Comparison of ENCODE assay signal across 28 mouse cellular contexts in genomic region chr1:170035575-170035974, GRCm38 (mm10).
DNase-seq lines count a peak whose midpoint lies in the region; ATAC-seq lines count a peak whose summit lies in the region.
"Had no signal": no experiment of that assay in that cellular context is flagged by ENCODE, and none has a peak within 500 bp of the region (broad histone marks: within the 10 kb centered on the region; RNA-seq: fewer than 3 reads in every experiment).

No protein-coding gene starts in this region.

- H3K4me2 ChIP-seq in intestine, embryonic 14.5 days (ENCODE audit: low read length) = no peak overlapping the region
- H3K4me2 ChIP-seq in intestine, embryonic 15.5 days (replicated peaks) = no peak overlapping the region
- H3K4me2 ChIP-seq: embryonic facial prominence, embryonic 12.5 days; embryonic facial prominence, embryonic 15.5 days; heart, embryonic 11.5 days; heart, embryonic 15.5 days; hindbrain, embryonic 12.5 days; hindbrain, embryonic 15.5 days had no signal

- WGBS in intestine, embryonic 14.5 days = 68% methylated on average over 3 of the region's 3 CpGs
- 60% methylated on average over 3 of the region's 3 CpGs for WGBS in intestine, embryonic 15.5 days

- DNase-seq in intestine, embryonic 14.5 days (ENCODE audit: low spot score) = peak; percentile 42
- DNase-seq in right cerebral cortex, adult 2 months (ENCODE audit: low spot score in 2 of 2) = no peak
- DNase-seq: adrenal gland, postnatal 10 days; adrenal gland, postnatal 36 days; cerebellum, adult 18-20 months; cerebellum, adult 9-10 months; cerebellum, postnatal 14 days; forebrain, postnatal 0 days; gastrocnemius, adult 2 months; gastrocnemius, postnatal 14 days; heart, adult 2 months; heart, postnatal 10 days; heart, postnatal 4 days had no signal

- no peaks in the 10 kb centered on the region for H3K27me3 ChIP-seq in intestine, embryonic 14.5 days (replicated peaks; ENCODE audit: control insufficient read depth, insufficient read depth, low read length)
- H3K27me3 ChIP-seq in intestine, embryonic 15.5 days (replicated peaks) = no peaks in the 10 kb centered on the region
- H3K27me3 ChIP-seq: CH12.LX; embryonic facial prominence, embryonic 12.5 days; embryonic facial prominence, embryonic 15.5 days; heart, embryonic 15.5 days; hindbrain, embryonic 12.5 days; hindbrain, embryonic 15.5 days; Patski had no signal

- ATAC-seq in intestine, embryonic 14.5 days (replicated peaks; ENCODE audit: low FRiP score, low TSS enrichment, low read depth) = no peak
- ATAC-seq in intestine, embryonic 15.5 days = no peak
- ATAC-seq in common myeloid progenitor, adult 5-6 weeks (replicated peaks; ENCODE audit: low read depth, poor library complexity, severe bottlenecking) = peak; percentile 78
- ATAC-seq in megakaryocyte, adult 5-6 weeks (ENCODE audit: poor library complexity, severe bottlenecking) = peak; percentile 55; the same call in 1 of the 2 replicates
- ATAC-seq in CD4-positive, CD25-positive, alpha-beta regulatory T cell, adult 4 months = no peak
- ATAC-seq: forebrain, embryonic 14.5 days; forebrain, postnatal 0 days; intestine, embryonic 16.5 days; Patski had no signal

- no peak overlapping the region for H3K4me3 ChIP-seq in intestine, embryonic 14.5 days (ENCODE audit: low read depth, low read length)
- H3K4me3 ChIP-seq in intestine, embryonic 15.5 days (replicated peaks) = no peak overlapping the region
- H3K4me3 ChIP-seq: embryonic facial prominence, embryonic 12.5 days; embryonic facial prominence, embryonic 15.5 days; gastrocnemius, adult 2 months; heart, adult 2 months; heart, embryonic 15.5 days; hindbrain, embryonic 12.5 days; hindbrain, embryonic 15.5 days had no signal

- no peaks in the 10 kb centered on the region for H3K36me3 ChIP-seq in intestine, embryonic 14.5 days (ENCODE audit: control insufficient read depth, insufficient read depth, low read length)
- H3K36me3 ChIP-seq in intestine, embryonic 15.5 days = no peaks in the 10 kb centered on the region
- H3K36me3 ChIP-seq: G1E; heart, embryonic 15.5 days; hindbrain, embryonic 12.5 days; hindbrain, embryonic 15.5 days had no signal

- H3K9me3 ChIP-seq in intestine, embryonic 14.5 days (ENCODE audit: control insufficient read depth, low read length) = no peaks in the 10 kb centered on the region
- H3K9me3 ChIP-seq in intestine, embryonic 15.5 days = no peaks in the 10 kb centered on the region
- H3K9me3 ChIP-seq: embryonic facial prominence, embryonic 12.5 days; embryonic facial prominence, embryonic 15.5 days; G1E; heart, embryonic 15.5 days; hindbrain, embryonic 12.5 days; hindbrain, embryonic 15.5 days had no signal

- H3K9ac ChIP-seq in intestine, embryonic 14.5 days (ENCODE audit: low read length) = no peak overlapping the region
- no peak overlapping the region for H3K9ac ChIP-seq in intestine, embryonic 15.5 days
- H3K9ac ChIP-seq: embryonic facial prominence, embryonic 12.5 days; embryonic facial prominence, embryonic 15.5 days; forebrain, postnatal 0 days; heart, embryonic 15.5 days; hindbrain, embryonic 12.5 days; hindbrain, embryonic 15.5 days had no signal

- no peaks in the 10 kb centered on the region for H3K4me1 ChIP-seq in intestine, embryonic 14.5 days (replicated peaks; ENCODE audit: control insufficient read depth, insufficient read depth, low read length)
- H3K4me1 ChIP-seq in intestine, embryonic 15.5 days (replicated peaks) = no peaks in the 10 kb centered on the region
- H3K4me1 ChIP-seq: embryonic facial prominence, embryonic 12.5 days; embryonic facial prominence, embryonic 15.5 days; heart, embryonic 15.5 days; hindbrain, embryonic 12.5 days; hindbrain, embryonic 15.5 days had no signal

- H3K27ac ChIP-seq in intestine, embryonic 14.5 days (ENCODE audit: low read depth) = no peak overlapping the region
- H3K27ac ChIP-seq in intestine, embryonic 15.5 days = no peak overlapping the region
- H3K27ac ChIP-seq: embryonic facial prominence, embryonic 12.5 days; embryonic facial prominence, embryonic 15.5 days; gastrocnemius, adult 2 months; heart, adult 2 months; heart, embryonic 15.5 days; hindbrain, embryonic 12.5 days; hindbrain, embryonic 15.5 days had no signal

Comparison
In these comparisons a context has a peak if more than half of its experiments do, and no peak if none do; other contexts are left out.
1. ATAC-seq: peak in common myeloid progenitor, adult 5-6 weeks (single experiment) and megakaryocyte, adult 5-6 weeks (single experiment); none in intestine, embryonic 14.5 days (single experiment), intestine, embryonic 15.5 days (single experiment) and CD4-positive, CD25-positive, alpha-beta regulatory T cell, adult 4 months (single experiment).